7 mouse cellular contexts compared by ENCODE assay signal in the genomic region with DNA sequence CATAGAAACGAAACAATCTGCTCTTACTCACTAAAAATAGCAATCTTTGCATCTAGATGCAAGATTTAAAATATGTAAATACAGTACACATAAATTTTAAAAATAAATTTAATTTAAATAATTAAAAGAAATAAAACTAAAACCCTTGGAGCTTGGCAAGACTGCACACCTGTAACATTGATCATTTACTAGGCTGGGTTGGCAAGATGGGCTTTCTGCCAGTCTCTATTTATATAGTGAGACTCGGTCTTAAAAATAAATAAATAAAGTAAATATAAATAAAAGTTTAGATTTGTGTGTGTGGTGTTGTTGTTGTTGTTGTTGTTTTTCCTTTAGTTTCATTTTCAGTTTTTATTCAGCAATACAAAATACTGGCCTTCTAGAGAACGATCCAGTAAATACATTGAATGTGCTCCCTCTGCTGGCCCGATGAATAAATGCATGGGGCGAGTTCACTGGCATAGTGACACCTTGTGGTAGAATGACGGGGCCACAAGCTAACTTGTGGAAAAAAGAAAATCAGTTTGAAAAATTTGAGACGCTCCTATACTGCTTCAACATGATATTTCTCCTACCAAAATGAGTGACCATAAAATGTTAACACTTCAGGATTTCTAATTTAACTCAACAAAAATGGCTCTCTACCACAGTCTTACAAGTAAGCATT. TPM values are rescaled to one million over a fixed set of nuclear protein-coding genes. Genes with fewer than 3 reads are reported as not detected.
DNase-seq lines count a peak whose midpoint lies in the region; ATAC-seq and TF ChIP-seq lines count a peak whose summit lies in the region.

No protein-coding gene starts in this region.

- 24% methylated on average over 7 of the region's 7 CpGs for WGBS in intestine, embryonic 15.5 days
- 25% methylated on average over 7 of the region's 7 CpGs for WGBS in midbrain, embryonic 15.5 days
- WGBS in small intestine, adult 2 months: 15% methylated on average over 7 of the region's 7 CpGs

- no peaks in the 10 kb centered on the region for H3K9me3 ChIP-seq in intestine, embryonic 15.5 days
- no peaks in the 10 kb centered on the region for H3K9me3 ChIP-seq in midbrain, embryonic 15.5 days

- H3K27ac ChIP-seq in intestine, embryonic 15.5 days: no peak overlapping the region
- H3K27ac ChIP-seq in midbrain, embryonic 15.5 days: no peak overlapping the region
- H3K27ac ChIP-seq in small intestine, adult 2 months (ENCODE audit: insufficient read depth, low read depth, low read length): no peak overlapping the region

- H3K4me3 ChIP-seq in intestine, embryonic 15.5 days (replicated peaks): no peak overlapping the region
- H3K4me3 ChIP-seq in midbrain, embryonic 15.5 days: no peak overlapping the region
- no peak overlapping the region for H3K4me3 ChIP-seq in small intestine, adult 2 months (ENCODE audit: low read depth, low read length)

- intact Hi-C loops in left cerebral cortex, postnatal 4 days (cut with DNase I): no loop called here

- DNase-seq in cerebellum, adult 9-11 months: peak; percentile 61
- peak; percentile 44 to 75 for DNase-seq in frontal cortex, postnatal 36 days (ENCODE audit: low spot score in 2 of 2)
- DNase-seq in left cerebral cortex, postnatal 4 days: peak; percentile 56

- ATAC-seq in activated CD4-positive, CD25-positive, alpha-beta regulatory T cell, adult 4 months: peak; percentile 83
- peak; percentile 39; the same call in 1 of the 2 replicates for ATAC-seq in intestine, embryonic 15.5 days
- peak; percentile 57; the same call in 1 of the 2 replicates for ATAC-seq in midbrain, embryonic 15.5 days (replicated peaks)

- H3K36me3 ChIP-seq in intestine, embryonic 15.5 days: no peaks in the 10 kb centered on the region
- 0 out of 2 replicates have a peak, but pooled peaks cover 3% of the 10 kb centered on the region for H3K36me3 ChIP-seq in midbrain, embryonic 15.5 days (replicated peaks)
- H3K36me3 ChIP-seq in small intestine, adult 2 months (ENCODE audit: control insufficient read depth, insufficient read depth, low read length): no peaks in the 10 kb centered on the region; the same call in 1 of the 2 replicates

- TF ChIP-seq POLR2A in small intestine, adult 2 months (IDR thresholded peaks at IDR 0.05; ENCODE audit: low read depth, low read length): no peak

- H3K9ac ChIP-seq in intestine, embryonic 15.5 days: no peak overlapping the region
- no peak overlapping the region for H3K9ac ChIP-seq in midbrain, embryonic 15.5 days

- H3K4me1 ChIP-seq in intestine, embryonic 15.5 days (replicated peaks): no peaks in the 10 kb centered on the region
- H3K4me1 ChIP-seq in midbrain, embryonic 15.5 days: no peaks in the 10 kb centered on the region
- no peaks in the 10 kb centered on the region for H3K4me1 ChIP-seq in small intestine, adult 2 months (ENCODE audit: control insufficient read depth, insufficient read depth, insufficient read length, low read length)

- TF ChIP-seq CTCF in small intestine, adult 2 months (IDR thresholded peaks at IDR 0.05; ENCODE audit: extremely low read depth, insufficient read length, insufficient replicate concordance, low read depth, low read length): peak; percentile 97; the same call in 1 of the 2 replicates

- H3K27me3 ChIP-seq in intestine, embryonic 15.5 days (replicated peaks): no peaks in the 10 kb centered on the region
- H3K27me3 ChIP-seq in midbrain, embryonic 15.5 days (replicated peaks): no peaks in the 10 kb centered on the region
- no peaks in the 10 kb centered on the region for H3K27me3 ChIP-seq in small intestine, adult 2 months (ENCODE audit: control insufficient read depth, insufficient read depth, low read length)

- no peak overlapping the region for H3K4me2 ChIP-seq in intestine, embryonic 15.5 days (replicated peaks)
- H3K4me2 ChIP-seq in midbrain, embryonic 15.5 days: no peak overlapping the region

RNA-seq across cellular contexts. Expression of a gene that starts 24.6 kb away (rescaled TPM):
- 10 to 100 TPM; 28.6 to 30.5 TPM for polyA plus RNA-seq in activated CD4-positive, CD25-positive, alpha-beta regulatory T cell, adult 4 months (2017; shearing (Covaris generic))
- 8.7 and 8.8 TPM in 2 replicates for polyA plus RNA-seq in intestine, embryonic 15.5 days (2015; fragmentation: Nextera tagmentation; extraction: Ambion mirVana)
- 1 to 10 TPM; 2.3 to 2.5 TPM for total RNA-seq in left cerebral cortex, postnatal 4 days (2021)
- polyA plus RNA-seq in midbrain, embryonic 15.5 days (2015; fragmentation: Nextera tagmentation; extraction: Ambion mirVana): 0.96 and 1.3 TPM in 2 replicates
- polyA plus RNA-seq in small intestine, adult 2 months (2012; rRNA removed): 38.6 and 53.2 TPM in 2 replicates

RNA-seq across cellular contexts. Expression of a gene that starts 31.8 kb away (rescaled TPM):
- polyA plus RNA-seq in activated CD4-positive, CD25-positive, alpha-beta regulatory T cell, adult 4 months (2017; shearing (Covaris generic)): 10 to 100 TPM; 15.0 to 28.2 TPM
- polyA plus RNA-seq in intestine, embryonic 15.5 days (2015; fragmentation: Nextera tagmentation; extraction: Ambion mirVana): 1.3 and 1.5 TPM in 2 replicates
- total RNA-seq in left cerebral cortex, postnatal 4 days (2021): 1 to 10 TPM; 5.6 to 6.2 TPM
- polyA plus RNA-seq in midbrain, embryonic 15.5 days (2015; fragmentation: Nextera tagmentation; extraction: Ambion mirVana): 1.3 and 1.5 TPM in 2 replicates
- 0.42 and 1.3 TPM in 2 replicates for polyA plus RNA-seq in small intestine, adult 2 months (2012; rRNA removed)
